Mouse (Mus musculus): ENCODE results near the gene Mast3. TPM values are rescaled to one million over a fixed set of nuclear protein-coding genes. Genes with fewer than 3 reads are reported as not detected.

Gene Mast3
- polyA plus RNA-seq, 1 experiment = 71.9 TPM

- peak overlapping the region; percentile 87 for H3K27ac ChIP-seq (ENCODE audit: insufficient read depth, low read depth, low read length)
- WGBS = under 1% methylated on average over 57 of the region's 57 CpGs
- no peaks in the 10 kb centered on the region for H3K36me3 ChIP-seq (ENCODE audit: control insufficient read depth, insufficient read depth, low read length)
Observed at GRCm38 (mm10) chr8:70797081-70798070, 7.5 kb downstream of the Mast3 start.

DNA sequence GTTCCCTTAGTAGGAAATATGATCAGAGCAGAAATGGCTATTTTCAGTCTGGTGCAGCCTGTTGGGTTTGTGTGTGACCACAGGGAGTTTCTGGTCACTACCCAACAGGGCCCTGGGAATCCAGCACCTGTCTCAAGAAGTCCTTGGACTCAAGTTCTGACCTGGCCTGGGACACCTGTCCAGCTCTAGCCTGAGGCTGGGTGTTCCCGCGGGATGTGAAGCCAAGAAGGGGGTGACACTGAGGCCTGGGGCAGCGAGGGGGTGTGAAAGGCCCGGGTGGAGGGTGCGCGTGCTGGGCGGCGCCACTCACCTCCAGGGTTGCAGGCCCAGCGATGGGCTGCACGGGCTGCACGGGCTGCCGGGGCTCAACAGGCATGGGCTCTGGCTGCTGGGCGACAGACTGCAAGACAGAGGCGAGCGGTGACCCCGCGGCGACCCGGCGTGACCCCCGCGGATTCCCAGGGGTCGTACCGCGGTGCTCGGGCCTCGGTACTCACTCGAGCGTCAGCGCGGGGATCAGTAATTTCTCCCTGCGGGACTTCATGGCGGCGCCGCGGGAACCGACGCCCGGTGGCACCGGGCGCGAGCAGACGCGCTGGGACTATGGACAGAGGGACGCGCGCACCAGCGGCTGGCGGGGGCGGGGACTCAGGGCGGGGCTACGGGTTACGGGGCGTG lies 8.3 kb downstream of the Mast3 start:
- H3K27ac ChIP-seq (ENCODE audit: insufficient read depth, low read depth, low read length) = peak overlapping the region; percentile 34
- H3K36me3 ChIP-seq (ENCODE audit: control insufficient read depth, insufficient read depth, low read length) = no peaks in the 10 kb centered on the region
- peak overlapping the region; percentile 77 for H3K4me3 ChIP-seq (ENCODE audit: low read depth, low read length)
- 3% methylated on average over 54 of the region's 54 CpGs for WGBS
- no peaks in the 10 kb centered on the region; the same call in 1 of the 2 replicates for H3K27me3 ChIP-seq (ENCODE audit: control insufficient read depth, insufficient read depth, low read length)
- H3K4me1 ChIP-seq (ENCODE audit: control insufficient read depth, insufficient read depth, insufficient read length, low read length) = peaks cover 28% of the 10 kb centered on the region
- TF ChIP-seq POLR2A (IDR thresholded peaks at IDR 0.05; ENCODE audit: low read depth, low read length) (peak; percentile 49; the same call in 1 of the 2 replicates), CTCF (IDR thresholded peaks at IDR 0.05; ENCODE audit: extremely low read depth, insufficient read length, insufficient replicate concordance, low read depth, low read length) (no peak)

More at GRCm38 (mm10) chr8:70797081-70798070, 7.5 kb downstream of the Mast3 start:
- Histone ChIP-seq H3K4me1 (ENCODE audit: control insufficient read depth, insufficient read depth, insufficient read length, low read length) (peaks cover 25% of the 10 kb centered on the region), H3K27me3 (ENCODE audit: control insufficient read depth, insufficient read depth, low read length) (no peaks in the 10 kb centered on the region; the same call in 1 of the 2 replicates), H3K4me3 (ENCODE audit: low read depth, low read length) (peak overlapping the region; percentile 77)
- TF ChIP-seq CTCF (IDR thresholded peaks at IDR 0.05; ENCODE audit: extremely low read depth, insufficient read length, insufficient replicate concordance, low read depth, low read length) = no peak
- 0 out of 2 replicates have a peak, but pooled peaks have one; percentile 10 for TF ChIP-seq POLR2A (IDR thresholded peaks at IDR 0.05; ENCODE audit: low read depth, low read length)

GRCm38 (mm10) chr8:70795370-70795769 lies 9.5 kb downstream of the Mast3 start:
- H3K27me3 ChIP-seq (ENCODE audit: control insufficient read depth, insufficient read depth, low read length) = no peaks in the 10 kb centered on the region; the same call in 1 of the 2 replicates
- no peak overlapping the region for H3K4me3 ChIP-seq (ENCODE audit: low read depth, low read length)
- H3K4me1 ChIP-seq (ENCODE audit: control insufficient read depth, insufficient read depth, insufficient read length, low read length) = peaks cover 38% of the 10 kb centered on the region
- no peaks in the 10 kb centered on the region for H3K36me3 ChIP-seq (ENCODE audit: control insufficient read depth, insufficient read depth, low read length)
- TF ChIP-seq POLR2A (IDR thresholded peaks at IDR 0.05; ENCODE audit: low read depth, low read length) = no peak
- TF ChIP-seq CTCF (IDR thresholded peaks at IDR 0.05; ENCODE audit: extremely low read depth, insufficient read length, insufficient replicate concordance, low read depth, low read length) = no peak
- WGBS = 97% methylated on average over 2 of the region's 2 CpGs
- no peak overlapping the region for H3K27ac ChIP-seq (ENCODE audit: insufficient read depth, low read depth, low read length)

GRCm38 (mm10) chr8:70794215-70794614 lies 10.6 kb downstream of the Mast3 start:
- 84% methylated on average over 2 of the region's 2 CpGs for WGBS
- H3K4me3 ChIP-seq (ENCODE audit: low read depth, low read length) = no peak overlapping the region
- H3K27ac ChIP-seq (ENCODE audit: insufficient read depth, low read depth, low read length) = no peak overlapping the region
- H3K36me3 ChIP-seq (ENCODE audit: control insufficient read depth, insufficient read depth, low read length) = peaks cover 4% of the 10 kb centered on the region; the same call in 1 of the 2 replicates
- H3K27me3 ChIP-seq (ENCODE audit: control insufficient read depth, insufficient read depth, low read length) = no peaks in the 10 kb centered on the region
- TF ChIP-seq CTCF (IDR thresholded peaks at IDR 0.05; ENCODE audit: extremely low read depth, insufficient read length, insufficient replicate concordance, low read depth, low read length) = no peak
- no peak for TF ChIP-seq POLR2A (IDR thresholded peaks at IDR 0.05; ENCODE audit: low read depth, low read length)
- H3K4me1 ChIP-seq (ENCODE audit: control insufficient read depth, insufficient read depth, insufficient read length, low read length) = peaks cover 38% of the 10 kb centered on the region

DNA sequence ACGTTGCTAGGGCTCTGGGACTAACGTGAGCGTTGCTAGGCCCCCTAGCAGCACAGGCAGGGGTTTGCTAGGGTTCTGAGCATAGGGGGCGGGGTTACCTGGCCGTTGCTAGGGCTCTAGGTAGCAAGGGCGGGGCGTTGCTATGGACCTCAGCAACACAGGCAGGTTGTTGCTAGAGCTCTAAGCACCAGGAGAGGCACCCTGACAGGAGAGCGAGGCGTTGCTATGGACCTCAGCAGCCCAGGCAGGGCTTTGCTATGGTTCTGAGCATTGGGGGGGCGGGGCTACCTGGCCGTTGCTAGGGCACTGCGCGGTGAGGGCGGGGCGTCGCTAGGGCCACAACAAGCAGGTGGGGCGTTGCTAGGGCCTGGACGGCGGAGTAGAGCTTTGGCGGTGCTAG lies 12.2 kb downstream of the Mast3 start:
- Histone ChIP-seq H3K27ac (ENCODE audit: insufficient read depth, low read depth, low read length) (peak overlapping the region; percentile 18; the same call in 1 of the 2 replicates), H3K27me3 (ENCODE audit: control insufficient read depth, insufficient read depth, low read length) (no peaks in the 10 kb centered on the region), H3K36me3 (ENCODE audit: control insufficient read depth, insufficient read depth, low read length) (peaks cover 10% of the 10 kb centered on the region), H3K4me1 (ENCODE audit: control insufficient read depth, insufficient read depth, insufficient read length, low read length) (peaks cover 35% of the 10 kb centered on the region), H3K4me3 (ENCODE audit: low read depth, low read length) (peak overlapping the region; percentile 70)
- under 1% methylated on average over 20 of the region's 20 CpGs for WGBS
- TF ChIP-seq POLR2A (IDR thresholded peaks at IDR 0.05; ENCODE audit: low read depth, low read length) = 0 out of 2 replicates have a peak, but pooled peaks have one; percentile 27
- no peak for TF ChIP-seq CTCF (IDR thresholded peaks at IDR 0.05; ENCODE audit: extremely low read depth, insufficient read length, insufficient replicate concordance, low read depth, low read length)

GRCm38 (mm10) chr8:70791975-70792691 lies 12.7 kb downstream of the Mast3 start:
- H3K4me3 ChIP-seq (ENCODE audit: low read depth, low read length) = peak overlapping the region; percentile 70
- H3K27ac ChIP-seq (ENCODE audit: insufficient read depth, low read depth, low read length) = peak overlapping the region; percentile 18; the same call in 1 of the 2 replicates
- H3K36me3 ChIP-seq (ENCODE audit: control insufficient read depth, insufficient read depth, low read length) = peaks cover 11% of the 10 kb centered on the region
- 1% methylated on average over 58 of the region's 58 CpGs for WGBS
- TF ChIP-seq POLR2A (IDR thresholded peaks at IDR 0.05; ENCODE audit: low read depth, low read length) (peak; percentile 62), CTCF (IDR thresholded peaks at IDR 0.05; ENCODE audit: extremely low read depth, insufficient read length, insufficient replicate concordance, low read depth, low read length) (no peak)
- H3K27me3 ChIP-seq (ENCODE audit: control insufficient read depth, insufficient read depth, low read length) = no peaks in the 10 kb centered on the region
- H3K4me1 ChIP-seq (ENCODE audit: control insufficient read depth, insufficient read depth, insufficient read length, low read length) = peaks cover 36% of the 10 kb centered on the region

Data from small intestine, adult 2 months (tissue).